In genomic region chr8:22411282-22411702, GRCm38 (mm10) we compare ENCODE assay signal across 8 mouse cellular contexts. TPM values are rescaled to one million over a fixed set of nuclear protein-coding genes. Genes with fewer than 3 reads are reported as not detected.
DNase-seq lines count a peak whose midpoint lies in the region; ATAC-seq and TF ChIP-seq lines count a peak whose summit lies in the region.

TSS of gene Mrps31 (plus strand) at chr8:22411361.

- WGBS in forebrain, embryonic 13.5 days, result 0% methylated on average over 25 of the region's 25 CpGs
- under 1% methylated on average over 25 of the region's 25 CpGs for WGBS in large intestine, adult 2 months
- under 1% methylated on average over 25 of the region's 25 CpGs for WGBS in liver, postnatal 0 days (ENCODE audit: insufficient replicate concordance)
- under 1% methylated on average over 25 of the region's 25 CpGs for WGBS in neural tube, embryonic 14.5 days

- H3K4me2 ChIP-seq in forebrain, embryonic 13.5 days, result peak within 1 kb of the TSS; percentile 85
- H3K4me2 ChIP-seq in liver, postnatal 0 days (ENCODE audit: low read depth, low read length), result peak within 1 kb of the TSS; percentile 83
- peak within 1 kb of the TSS; percentile 52 for H3K4me2 ChIP-seq in neural tube, embryonic 14.5 days (ENCODE audit: low read depth, low read length)

- peaks cover 2% of the 10 kb centered on the region; the same call in 1 of the 2 replicates for H3K27me3 ChIP-seq in E14TG2a.4 (ENCODE audit: insufficient read depth, low read length)
- no peaks in the 10 kb centered on the region for H3K27me3 ChIP-seq in forebrain, embryonic 13.5 days
- no peaks in the 10 kb centered on the region for H3K27me3 ChIP-seq in liver, postnatal 0 days (ENCODE audit: insufficient read depth, low read length)
- no peaks in the 10 kb centered on the region for H3K27me3 ChIP-seq in neural tube, embryonic 14.5 days (ENCODE audit: control insufficient read depth, insufficient read depth, low read length)

- H3K9ac ChIP-seq in forebrain, embryonic 13.5 days, result peak within 1 kb of the TSS; percentile 91
- peak within 1 kb of the TSS; percentile 92 for H3K9ac ChIP-seq in liver, postnatal 0 days (replicated peaks)
- H3K9ac ChIP-seq in neural tube, embryonic 14.5 days (replicated peaks; ENCODE audit: low read depth, low read length), result peak within 1 kb of the TSS; percentile 65

- ATAC-seq in forebrain, embryonic 13.5 days, result peak; percentile 96
- peak; percentile 93 for ATAC-seq in liver, postnatal 0 days
- ATAC-seq in neural tube, embryonic 14.5 days (ENCODE audit: low read depth), result peak; percentile 94

- intact Hi-C loops in heart, postnatal 10 days (cut with DNase I), result no loop called here

- H3K36me3 ChIP-seq in E14TG2a.4 (ENCODE audit: insufficient read depth, low read length), result peaks cover 24% of the 10 kb centered on the region
- H3K36me3 ChIP-seq in forebrain, embryonic 13.5 days (ENCODE audit: poor library complexity, severe bottlenecking), result peaks cover 9% of the 10 kb centered on the region
- peaks cover 7% of the 10 kb centered on the region for H3K36me3 ChIP-seq in liver, postnatal 0 days (replicated peaks; ENCODE audit: insufficient read depth, low read length)
- H3K36me3 ChIP-seq in neural tube, embryonic 14.5 days (ENCODE audit: control insufficient read depth, insufficient read depth, low read length), result peaks cover 8% of the 10 kb centered on the region; the same call in 1 of the 2 replicates

- H3K4me3 ChIP-seq in E14TG2a.4 (replicated peaks; ENCODE audit: low read length), result peak within 1 kb of the TSS; percentile 99
- H3K4me3 ChIP-seq in forebrain, embryonic 13.5 days, result peak within 1 kb of the TSS; percentile 77
- peak within 1 kb of the TSS; percentile 95 for H3K4me3 ChIP-seq in liver, postnatal 0 days (ENCODE audit: low read depth, low read length)
- peak within 1 kb of the TSS; percentile 53 for H3K4me3 ChIP-seq in neural tube, embryonic 14.5 days (ENCODE audit: low read depth, low read length)

- peak; percentile 90 for DNase-seq in c-Kit-positive CD71-positive TER-119-positive erythroid progenitor cells, embryonic 14.5 days (ENCODE audit: low spot score)
- peak; percentile 91 to 94 for DNase-seq in heart, postnatal 10 days
- peak; percentile 90 for DNase-seq in large intestine, adult 2 months (ENCODE audit: low read depth, low spot score)
- DNase-seq in liver, postnatal 0 days, result peak; percentile 83
- peak; percentile 74 for DNase-seq in testis, postnatal 10 days (ENCODE audit: low spot score)

- peak within 1 kb of the TSS; percentile 71 for H3K27ac ChIP-seq in forebrain, embryonic 13.5 days
- H3K27ac ChIP-seq in liver, postnatal 0 days (ENCODE audit: low read depth), result peak within 1 kb of the TSS; percentile 95
- H3K27ac ChIP-seq in neural tube, embryonic 14.5 days (ENCODE audit: low read depth, low read length), result 0 out of 2 replicates have a peak within 1 kb of the TSS, but pooled peaks have one; percentile 49

- H3K4me1 ChIP-seq in E14TG2a.4 (replicated peaks; ENCODE audit: low read depth, low read length), result peaks cover 57% of the 10 kb centered on the region
- peaks cover 14% of the 10 kb centered on the region for H3K4me1 ChIP-seq in forebrain, embryonic 13.5 days
- H3K4me1 ChIP-seq in liver, postnatal 0 days (ENCODE audit: insufficient read depth), result peaks cover 12% of the 10 kb centered on the region
- peaks cover 6% of the 10 kb centered on the region for H3K4me1 ChIP-seq in neural tube, embryonic 14.5 days (ENCODE audit: control insufficient read depth, insufficient read depth, low read length)

- peak; percentile 56; the same call in 1 of the 2 replicates for TF ChIP-seq EP300 in liver, postnatal 0 days (IDR thresholded peaks at IDR 0.05; ENCODE audit: low read depth)

- TF ChIP-seq CTCF in E14TG2a.4 (conservative IDR thresholded peaks at IDR 0.05; ENCODE audit: low read length), result no peak
- no peak for TF ChIP-seq CTCF in liver, postnatal 0 days (IDR thresholded peaks at IDR 0.05; ENCODE audit: low read depth)

- no peaks in the 10 kb centered on the region for H3K9me3 ChIP-seq in E14TG2a.4 (ENCODE audit: low read length)
- no peaks in the 10 kb centered on the region for H3K9me3 ChIP-seq in forebrain, embryonic 13.5 days (replicated peaks)
- no peaks in the 10 kb centered on the region for H3K9me3 ChIP-seq in liver, postnatal 0 days (ENCODE audit: low read length)
- no peaks in the 10 kb centered on the region for H3K9me3 ChIP-seq in neural tube, embryonic 14.5 days (ENCODE audit: control insufficient read depth, low read length)

RNA-seq across cellular contexts. Expression of gene Mrps31, which starts in this region (rescaled TPM):
- polyA plus RNA-seq in forebrain, embryonic 13.5 days (2015; fragmentation: Nextera tagmentation; extraction: Ambion mirVana), result 39.4 and 40.2 TPM in 2 replicates
- total RNA-seq in heart, postnatal 10 days (2021), result 10 to 100 TPM; 53.9 to 54.4 TPM
- 10.9 and 13.9 TPM in 2 replicates for polyA plus RNA-seq in large intestine, adult 2 months (2012; rRNA removed)
- polyA plus RNA-seq in liver, postnatal 0 days (2015; fragmentation: Nextera tagmentation; extraction: Ambion mirVana), result 32.6 and 33.7 TPM in 2 replicates
- polyA plus RNA-seq in neural tube, embryonic 14.5 days (2014; fragmentation: Nextera tagmentation; extraction: Ambion mirVana), result 35.8 and 36.0 TPM in 2 replicates

Comparison
In these comparisons a context has a peak if more than half of its experiments do, and no peak if none do; other contexts are left out.
1. Peak in every context shown above with its lines: DNase-seq, ATAC-seq, H3K4me3 ChIP-seq and H3K27ac ChIP-seq.